Mouse (Mus musculus) testis, adult 2 months (tissue): ENCODE data around the gene D630045J12Rik. TPM values are rescaled to one million over a fixed set of nuclear protein-coding genes. Genes with fewer than 3 reads are reported as not detected.

ENCODE experiments used
- H3K27ac ChIP-seq: fragments of 200-500 bp; 2 replicates; pipeline ENCODE4 v1.5.1; 2012; ENCODE audit warnings: low read depth, low read length; ENCODE audit not compliant: control insufficient read depth, insufficient read depth
- H3K27me3 ChIP-seq: fragments of 200-500 bp; 2 replicates; pipeline ENCODE4 v1.6.1; 2012; ENCODE audit warnings: mild to moderate bottlenecking, low read length, moderate library complexity; ENCODE audit not compliant: control insufficient read depth, insufficient read depth
- H3K36me3 ChIP-seq: fragments of 200-500 bp; 2 replicates; pipeline ENCODE4 v1.6.1; 2012; ENCODE audit warnings: mild to moderate bottlenecking, low read length; ENCODE audit not compliant: control insufficient read depth, insufficient read depth
- H3K4me1 ChIP-seq: fragments of 200-500 bp; 2 replicates; pipeline ENCODE4 v1.6.1; 2012; ENCODE audit warnings: low read length; ENCODE audit not compliant: control insufficient read depth, insufficient read depth
- H3K4me3 ChIP-seq: fragments of 200-500 bp; 2 replicates; pipeline ENCODE4 v1.5.1; 2012; ENCODE audit warnings: low read depth, mild to moderate bottlenecking, low read length, moderate library complexity, mixed read lengths; ENCODE audit not compliant: control insufficient read depth
- CTCF ChIP-seq: fragments of 200-500 bp; IDR thresholded peaks from 2 replicates; pipeline ENCODE4 v1.5.1; 2012; ENCODE audit warnings: low read depth, mild to moderate bottlenecking, inconsistent platforms, low read length, moderate library complexity; ENCODE audit not compliant: control insufficient read depth, insufficient read depth, insufficient replicate concordance
- POLR2A ChIP-seq: fragments of 200-500 bp; IDR thresholded peaks from 2 replicates; pipeline ENCODE4 v1.6.1; 2012; ENCODE audit warnings: low read depth, mild to moderate bottlenecking, inconsistent platforms, low read length, moderate library complexity; ENCODE audit not compliant: control insufficient read depth
- polyA plus RNA-seq: library from polyadenylated mRNA; depleted of rRNA; stranded (reverse); fragments of >200 nt; gene quantifications from 2 replicates; pipeline ENCODE4 v1.2.3, GENCODE M21; 2012

D630045J12Rik gene
- polyA plus RNA-seq, 1 experiment, result 3.4 TPM

GRCm38 (mm10) chr6:38242295-38242830 lies 11.4 kb downstream of the D630045J12Rik start:
- H3K27ac ChIP-seq, result no peak overlapping the region
- no peaks in the 10 kb centered on the region for H3K27me3 ChIP-seq
- no peak for TF ChIP-seq CTCF
- no peak for TF ChIP-seq POLR2A
- no peaks in the 10 kb centered on the region for H3K36me3 ChIP-seq
- H3K4me3 ChIP-seq, result no peak overlapping the region
- H3K4me1 ChIP-seq, result no peaks in the 10 kb centered on the region; the same call in 1 of the 2 replicates

DNA sequence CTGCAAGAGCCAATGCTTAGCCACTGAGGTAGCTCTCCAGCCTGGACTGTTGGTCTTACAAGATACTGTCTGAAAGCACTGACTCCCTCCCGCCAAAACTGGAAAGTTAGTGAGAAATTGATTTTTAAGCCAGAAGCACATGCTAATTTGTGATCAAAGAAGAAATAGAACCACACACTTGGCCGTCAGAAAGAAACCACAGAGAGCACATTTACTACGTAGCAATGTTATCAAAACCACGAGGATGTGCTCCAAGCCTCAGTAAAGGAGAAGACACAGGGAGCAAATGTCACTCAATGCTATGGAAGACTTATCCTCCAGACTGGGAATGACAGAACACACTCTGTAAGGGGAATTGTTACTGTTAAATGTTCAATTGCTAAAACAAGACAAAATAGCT lies 12.3 kb downstream of the D630045J12Rik start:
- H3K27ac ChIP-seq, result no peak overlapping the region
- H3K36me3 ChIP-seq, result no peaks in the 10 kb centered on the region
- no peaks in the 10 kb centered on the region; the same call in 1 of the 2 replicates for H3K4me1 ChIP-seq
- H3K4me3 ChIP-seq, result no peak overlapping the region
- H3K27me3 ChIP-seq, result no peaks in the 10 kb centered on the region
- TF ChIP-seq CTCF, result no peak
- TF ChIP-seq POLR2A, result no peak

DNA sequence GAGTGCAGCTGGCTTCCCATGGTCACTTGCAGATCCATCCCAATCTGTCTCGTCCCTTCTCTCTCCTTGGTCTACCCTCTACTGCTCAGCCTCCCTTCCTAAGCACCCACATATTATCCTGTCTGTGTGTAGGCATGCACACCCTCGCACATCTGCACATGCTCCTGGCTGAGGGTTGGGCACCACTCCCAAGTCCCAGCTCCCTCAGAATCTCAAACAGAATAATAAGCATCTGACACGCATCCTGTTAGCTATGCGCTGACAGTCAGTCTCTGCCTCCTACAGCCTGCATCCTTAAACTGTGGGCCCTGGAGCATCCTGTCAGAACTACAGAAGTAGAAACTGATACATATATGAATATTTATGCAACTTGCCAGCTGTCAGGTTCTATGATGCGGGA lies 13.2 kb downstream of the D630045J12Rik start:
- Histone ChIP-seq H3K27ac (no peak overlapping the region), H3K27me3 (no peaks in the 10 kb centered on the region)

DNA sequence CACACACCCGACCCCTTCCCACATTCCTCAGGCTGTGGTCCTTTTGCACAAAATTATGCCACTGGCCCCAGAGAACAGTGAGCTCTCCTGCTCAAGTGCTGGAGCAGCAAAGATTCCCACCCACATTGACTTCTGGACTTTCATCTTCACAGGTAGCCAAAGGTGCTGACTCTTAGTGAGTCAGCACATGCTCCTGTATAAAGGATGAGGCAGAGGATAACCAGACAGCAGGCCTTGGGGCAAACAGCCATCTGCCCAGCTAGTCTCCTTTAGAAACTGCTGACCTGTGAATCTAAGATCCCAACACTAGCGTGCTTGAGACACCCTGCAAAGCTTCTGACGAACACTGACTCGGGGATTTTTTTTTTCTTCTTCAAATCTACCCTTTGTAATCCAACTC lies 15.4 kb downstream of the D630045J12Rik start:
- Histone ChIP-seq H3K27ac (no peak overlapping the region), H3K4me3 (no peak overlapping the region), H3K36me3 (no peaks in the 10 kb centered on the region), H3K4me1 (no peaks in the 10 kb centered on the region), H3K27me3 (no peaks in the 10 kb centered on the region)
- no peak for TF ChIP-seq CTCF
- TF ChIP-seq POLR2A, result no peak

More for the DNA sequence above, 13.2 kb downstream of the D630045J12Rik start:
- TF ChIP-seq POLR2A (no peak), CTCF (no peak)
- H3K36me3 ChIP-seq, result no peaks in the 10 kb centered on the region
- H3K4me1 ChIP-seq, result no peaks in the 10 kb centered on the region; the same call in 1 of the 2 replicates
- no peak overlapping the region for H3K4me3 ChIP-seq

- Histone ChIP-seq H3K27me3 (no peaks in the 10 kb centered on the region), H3K4me3 (no peak overlapping the region), H3K4me1 (no peaks in the 10 kb centered on the region; the same call in 1 of the 2 replicates), H3K27ac (no peak overlapping the region), H3K36me3 (no peaks in the 10 kb centered on the region)
- no peak for TF ChIP-seq POLR2A
- TF ChIP-seq CTCF, result no peak
Measured at GRCm38 (mm10) chr6:38235991-38236658, 17.7 kb downstream of the D630045J12Rik start.

GRCm38 (mm10) chr6:38233803-38234202 lies 20.0 kb downstream of the D630045J12Rik start:
- Histone ChIP-seq H3K4me1 (no peaks in the 10 kb centered on the region; the same call in 1 of the 2 replicates), H3K27me3 (no peaks in the 10 kb centered on the region), H3K36me3 (no peaks in the 10 kb centered on the region), H3K4me3 (no peak overlapping the region), H3K27ac (no peak overlapping the region)
- TF ChIP-seq POLR2A, result no peak
- no peak for TF ChIP-seq CTCF

GRCm38 (mm10) chr6:38232917-38233316 lies 20.9 kb downstream of the D630045J12Rik start:
- no peaks in the 10 kb centered on the region; the same call in 1 of the 2 replicates for H3K4me1 ChIP-seq
- no peaks in the 10 kb centered on the region for H3K36me3 ChIP-seq
- TF ChIP-seq CTCF (no peak), POLR2A (no peak)
- H3K27me3 ChIP-seq, result no peaks in the 10 kb centered on the region
- no peak overlapping the region for H3K27ac ChIP-seq
- no peak overlapping the region for H3K4me3 ChIP-seq

DNA sequence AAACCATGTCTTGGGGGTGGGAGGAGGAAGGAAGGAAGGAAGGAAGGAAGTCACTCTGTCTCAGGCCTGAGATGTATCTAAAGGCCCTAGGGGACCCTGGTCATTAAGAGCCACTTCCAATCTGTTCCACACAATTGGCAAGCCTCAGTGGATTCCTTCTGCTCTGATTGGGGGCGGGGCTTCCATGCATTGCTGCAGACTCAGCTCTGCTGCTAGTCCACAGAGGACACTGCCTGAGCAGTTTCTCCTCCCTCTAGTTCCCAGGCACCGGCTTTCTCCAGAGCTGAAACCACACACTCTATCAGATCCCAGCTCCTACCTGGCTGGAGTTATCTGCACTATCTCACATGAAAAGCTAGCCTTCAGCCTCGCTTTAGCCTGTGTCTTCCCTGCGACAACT lies 21.8 kb downstream of the D630045J12Rik start:
- H3K4me3 ChIP-seq, result no peak overlapping the region
- H3K4me1 ChIP-seq, result no peaks in the 10 kb centered on the region; the same call in 1 of the 2 replicates
- H3K36me3 ChIP-seq, result no peaks in the 10 kb centered on the region
- H3K27ac ChIP-seq, result no peak overlapping the region
- H3K27me3 ChIP-seq, result no peaks in the 10 kb centered on the region
- TF ChIP-seq CTCF (no peak), POLR2A (no peak)
